Mouse (Mus musculus) macrophage (primary cell): ENCODE measurements around the gene Vps11. TPM values are rescaled to one million over a fixed set of nuclear protein-coding genes. Genes with fewer than 3 reads are reported as not detected.
A peak's percentile ranks its signal among the peaks of the same experiment; 100 is the strongest.
"Not testable (repeated sequence)": the region's sequence is repeated elsewhere in the genome, so short reads cannot be mapped to it uniquely, and the experiment has no call there.

ENCODE experiments used
- H3K27ac ChIP-seq: fragments of 350-480 bp; formaldehyde crosslinking; 2 replicates; pipeline ENCODE4 v1.9.0; 2021
- H3K36me3 ChIP-seq: fragments of 350-480 bp; formaldehyde crosslinking; 2 replicates; pipeline ENCODE4 v1.9.0; 2021; ENCODE audit errors: inconsistent target
- H3K4me3 ChIP-seq: fragments of 350-480 bp; formaldehyde crosslinking; 2 replicates; pipeline ENCODE4 v1.9.0; 2021; ENCODE audit errors: inconsistent target
- H3K79me2 ChIP-seq: fragments of 350-480 bp; formaldehyde crosslinking; 2 replicates; pipeline ENCODE4 v1.9.0; 2021; ENCODE audit errors: inconsistent target
- WGBS: methylation state at CpG from one replicate; pipeline ENCODE4 v1.1.7; 2026; ENCODE audit warnings: inconsistent platforms; ENCODE audit not compliant: missing documents; 5-methylcytosine and 5-hydroxymethylcytosine counted together
- polyA plus RNA-seq: library from polyadenylated mRNA; stranded (reverse); fragments of 250-400 nt; gene quantifications from 3 replicates; pipeline ENCODE4 v1.2.4, GENCODE M21; 2018; ENCODE audit warnings: inconsistent platforms
- total RNA-seq, 78 experiments: library from RNA; depleted of rRNA; stranded (reverse); fragments of 250-400 nt; gene quantifications; 1 replicate in 9 of 78; 2 replicates in 24 of 78; 3 replicates in 43 of 78; 4 replicates in 2 of 78; pipeline ENCODE4 v1.2.4; 2018; ENCODE audit warnings: inconsistent platforms in 56 of 78

The Vps11 gene
- total RNA-seq (2018; cell fraction: chromatin; rRNA removed) = 100 to 1,000 TPM in 10 of 26 experiments, 10 to 100 TPM in 16; 52.3 to 143 (median 90.1) TPM
- 10 to 100 TPM; 30.8 to 61.1 (median 46.9) TPM for total RNA-seq (2018; cell fraction: cytosol; rRNA removed)
- total RNA-seq (2018; cell fraction: nucleus; rRNA removed) = 100 to 1,000 TPM in 3 of 26 experiments, 10 to 100 TPM in 23; 41.2 to 111 (median 66.9) TPM
- polyA plus RNA-seq = 37.9 to 56.3 TPM (median 40.2 TPM) in 3 replicates

DNA sequence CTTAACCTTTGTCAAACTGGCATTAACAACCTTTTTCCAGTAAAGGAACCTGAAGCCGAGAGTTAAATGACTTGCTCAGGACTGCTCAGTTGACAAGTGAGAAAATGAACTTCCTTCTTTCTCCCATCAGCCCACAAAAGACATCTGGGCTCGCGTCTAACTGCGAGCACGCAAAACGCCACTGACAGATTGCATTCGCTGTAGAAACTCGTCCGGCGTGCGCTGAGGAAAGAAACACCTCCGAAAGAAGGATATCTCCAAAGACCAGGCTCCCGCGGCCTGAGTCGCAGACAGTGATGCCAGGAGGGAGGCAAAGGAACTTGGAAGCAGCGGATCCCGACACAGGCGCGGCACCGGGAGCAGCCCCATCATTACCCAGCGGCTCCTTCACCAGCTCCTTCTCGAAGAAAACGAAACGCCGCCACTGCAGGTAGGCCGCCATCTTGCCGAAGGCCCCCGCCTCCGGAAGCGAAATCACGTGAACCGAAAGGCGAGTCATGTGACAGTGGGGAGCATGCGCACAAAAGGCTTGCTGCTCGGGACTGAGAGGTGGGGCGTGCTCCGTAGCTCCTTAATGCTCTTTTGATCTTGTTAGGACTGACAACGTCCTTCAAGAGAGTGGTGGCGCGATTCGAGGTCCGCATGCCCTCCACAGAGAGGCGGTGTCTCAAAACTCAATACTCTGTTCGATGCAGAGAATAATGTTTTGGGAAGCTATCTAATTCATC lies at the start of gene Vps11:
TSS of gene Vps11 (minus strand) at position 481 of the 728 bp plus-strand sequence.
- Histone ChIP-seq H3K4me3 (peak within 1 kb of the TSS; percentile 100), H3K27ac (peak within 1 kb of the TSS; percentile 95), H3K36me3 (peaks cover 30% of the 10 kb centered on the region), H3K79me2 (peaks cover 50% of the 10 kb centered on the region)
- WGBS = under 1% methylated on average over 44 of the region's 44 CpGs

DNA sequence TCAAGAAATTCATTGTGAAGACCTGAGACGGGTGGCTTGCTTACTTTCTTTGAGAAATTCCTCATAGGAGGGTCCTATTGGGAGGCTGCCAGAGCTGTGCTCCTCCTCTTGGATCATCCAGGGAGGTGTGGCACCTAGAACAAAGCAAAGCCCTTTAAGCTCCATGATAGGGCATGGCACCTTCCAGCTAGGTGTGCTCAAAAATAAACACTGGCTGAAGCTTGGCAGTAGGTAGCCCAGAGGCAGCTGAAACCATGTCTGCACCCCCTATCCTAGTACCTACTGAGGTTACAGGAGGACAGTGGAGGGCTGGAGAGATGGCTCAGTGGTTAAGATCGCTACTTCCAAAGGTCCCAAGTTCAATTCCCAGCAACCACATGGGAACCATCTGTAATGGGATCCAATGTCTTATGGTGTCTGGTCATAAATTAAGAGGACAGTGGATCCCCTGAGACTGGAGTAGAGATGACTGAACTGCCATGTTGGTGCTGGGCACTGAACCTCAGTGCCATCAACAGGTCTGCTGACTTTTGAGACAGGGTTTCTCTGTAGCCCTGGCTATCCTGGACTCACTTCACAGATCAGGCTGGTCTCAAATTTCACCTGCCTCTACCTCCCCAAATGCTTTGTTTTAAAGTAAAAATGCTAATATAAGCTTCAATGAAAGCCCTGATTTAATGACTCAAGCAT lies 49.3 kb upstream of the Vps11 start:
- no peak overlapping the region for H3K27ac ChIP-seq
- WGBS = 91% methylated on average over 2 of the region's 2 CpGs
- H3K4me3 ChIP-seq = no peak overlapping the region
- peaks cover 44% of the 10 kb centered on the region for H3K79me2 ChIP-seq
- H3K36me3 ChIP-seq = peaks cover 49% of the 10 kb centered on the region

GRCm38 (mm10) chr9:44408693-44409092 lies 47.2 kb upstream of the Vps11 start:
- Histone ChIP-seq H3K36me3 (peaks cover 58% of the 10 kb centered on the region), H3K4me3 (peak overlapping the region; percentile 86; the same call in 1 of the 2 replicates), H3K79me2 (peaks cover 63% of the 10 kb centered on the region)
- not testable (repeated sequence) for H3K27ac ChIP-seq
- 70% methylated on average over 5 of the region's 9 CpGs for WGBS

DNA sequence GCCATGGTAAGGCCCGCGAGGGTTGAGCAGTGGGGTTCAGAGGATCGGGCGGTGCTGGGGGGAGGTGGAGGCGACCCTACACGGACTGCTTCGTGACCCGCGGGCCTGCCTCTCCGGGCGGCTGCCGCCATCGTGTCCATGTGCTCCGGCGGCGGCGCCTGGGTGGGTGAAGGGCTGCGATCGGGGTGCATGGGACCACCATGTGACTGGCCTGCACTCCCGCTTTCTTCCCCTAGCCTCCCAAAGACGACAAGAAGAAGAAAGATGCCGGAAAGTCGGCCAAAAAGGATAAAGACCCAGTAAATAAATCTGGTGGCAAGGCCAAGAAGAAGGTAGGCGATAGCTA lies 46.3 kb upstream of the Vps11 start:
- Histone ChIP-seq H3K4me3 (peak overlapping the region; percentile 86), H3K27ac (peak overlapping the region; percentile 95), H3K36me3 (peaks cover 57% of the 10 kb centered on the region), H3K79me2 (peaks cover 63% of the 10 kb centered on the region)
- WGBS = 2% methylated on average over 24 of the region's 24 CpGs

- WGBS = under 1% methylated on average over 47 of the region's 51 CpGs
- peak within 1 kb of the TSS; percentile 95 for H3K27ac ChIP-seq
- peak within 1 kb of the TSS; percentile 86 for H3K4me3 ChIP-seq
- peaks cover 57% of the 10 kb centered on the region for H3K36me3 ChIP-seq
- peaks cover 63% of the 10 kb centered on the region for H3K79me2 ChIP-seq
Measured at GRCm38 (mm10) chr9:44406906-44407751, 45.7 kb upstream of the Vps11 start, which contains the start of the genes Rps25 and Trappc4. Gene Rps25 (plus strand): TSS chr9:44407139. Gene Trappc4 (minus strand): TSS chr9:44407600.

GRCm38 (mm10) chr9:44405011-44405410 lies 43.5 kb upstream of the Vps11 start:
- Histone ChIP-seq H3K27ac (no peak overlapping the region), H3K4me3 (no peak overlapping the region), H3K36me3 (peaks cover 59% of the 10 kb centered on the region), H3K79me2 (peaks cover 56% of the 10 kb centered on the region)
- 85% methylated on average over 2 of the region's 3 CpGs for WGBS

- no peak overlapping the region for H3K27ac ChIP-seq
- H3K4me3 ChIP-seq = no peak overlapping the region
- H3K36me3 ChIP-seq = peaks cover 51% of the 10 kb centered on the region
- 92% methylated on average over 4 of the region's 4 CpGs for WGBS
- peaks cover 23% of the 10 kb centered on the region for H3K79me2 ChIP-seq
Measured at GRCm38 (mm10) chr9:44401081-44401480, 39.6 kb upstream of the Vps11 start.

- Histone ChIP-seq H3K79me2 (peaks cover 10% of the 10 kb centered on the region; the same call in 1 of the 2 replicates), H3K36me3 (peaks cover 47% of the 10 kb centered on the region)
- WGBS = 90% methylated on average over 6 of the region's 6 CpGs
Measured at GRCm38 (mm10) chr9:44399795-44400114, 38.3 kb upstream of the Vps11 start.

GRCm38 (mm10) chr9:44399114-44399794 lies 37.8 kb upstream of the Vps11 start:
- WGBS = 95% methylated on average over 13 of the region's 13 CpGs
- peaks cover 42% of the 10 kb centered on the region for H3K36me3 ChIP-seq
- H3K27ac ChIP-seq = no peak overlapping the region

More at GRCm38 (mm10) chr9:44399795-44400114, 38.3 kb upstream of the Vps11 start:
- H3K4me3 ChIP-seq = no peak overlapping the region
- H3K27ac ChIP-seq = no peak overlapping the region

DNA sequence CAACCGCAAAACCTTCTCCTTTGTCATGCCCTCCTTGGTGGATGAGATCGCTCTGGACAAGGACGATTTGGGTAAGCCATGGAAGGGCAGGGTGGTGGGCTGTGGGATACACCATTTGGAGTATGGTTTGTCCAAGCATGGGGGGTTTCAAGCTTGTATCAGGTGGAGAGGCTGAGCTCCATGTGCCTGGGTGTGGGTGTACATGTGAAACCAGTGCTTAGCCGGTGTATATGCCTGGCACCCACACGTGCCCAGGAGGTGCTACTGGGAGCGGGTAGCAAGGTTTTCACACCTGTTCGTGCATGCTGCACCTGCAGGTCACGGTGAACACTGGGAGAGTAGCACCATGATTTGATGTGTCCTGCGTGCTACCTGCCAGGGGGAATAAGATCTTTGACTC lies 37.1 kb upstream of the Vps11 start:
- Histone ChIP-seq H3K79me2 (no peaks in the 10 kb centered on the region; the same call in 1 of the 2 replicates), H3K4me3 (no peak overlapping the region), H3K27ac (peak overlapping the region; percentile 66; the same call in 1 of the 2 replicates), H3K36me3 (peaks cover 35% of the 10 kb centered on the region)
- 96% methylated on average over 9 of the region's 9 CpGs for WGBS

More at GRCm38 (mm10) chr9:44399114-44399794, 37.8 kb upstream of the Vps11 start:
- peaks cover 5% of the 10 kb centered on the region; the same call in 1 of the 2 replicates for H3K79me2 ChIP-seq
- H3K4me3 ChIP-seq = no peak overlapping the region

DNA sequence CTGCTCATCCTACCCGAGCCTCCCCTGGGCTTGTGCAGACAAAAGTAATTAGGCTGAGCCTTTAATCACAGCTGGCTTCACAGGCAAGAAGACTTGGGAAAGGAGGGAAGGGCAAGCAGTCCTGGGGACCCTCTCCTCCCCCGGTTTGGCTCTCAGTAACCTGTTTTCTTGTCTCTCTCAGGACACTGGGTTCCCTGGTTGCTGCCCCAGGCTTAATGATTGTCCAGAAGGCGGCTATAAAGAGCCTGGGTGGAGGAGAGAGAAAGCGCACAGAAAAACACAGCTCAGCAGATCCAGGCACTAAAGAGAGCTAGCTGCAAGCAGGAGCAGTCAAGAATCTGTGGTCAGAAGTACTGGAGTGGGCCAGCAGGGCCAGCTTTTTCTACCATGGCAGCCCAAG lies 36.6 kb upstream of the Vps11 start:
- Histone ChIP-seq H3K36me3 (peaks cover 30% of the 10 kb centered on the region), H3K4me3 (peak overlapping the region; percentile 72), H3K27ac (peak overlapping the region; percentile 66), H3K79me2 (no peaks in the 10 kb centered on the region)
- 63% methylated on average over 4 of the region's 4 CpGs for WGBS

GRCm38 (mm10) chr9:44396684-44397411 lies 35.4 kb upstream of the Vps11 start, which contains the start of gene Slc37a4:
Gene Slc37a4 (plus strand): TSS chr9:44396852.
- peaks cover 19% of the 10 kb centered on the region; the same call in 1 of the 2 replicates for H3K36me3 ChIP-seq
- H3K79me2 ChIP-seq = no peaks in the 10 kb centered on the region
- WGBS = under 1% methylated on average over 43 of the region's 43 CpGs
- H3K27ac ChIP-seq = peak within 1 kb of the TSS; percentile 66
- H3K4me3 ChIP-seq = peak within 1 kb of the TSS; percentile 72

- Histone ChIP-seq H3K27ac (no peak overlapping the region), H3K36me3 (peaks cover 33% of the 10 kb centered on the region; the same call in 1 of the 2 replicates), H3K4me3 (no peak overlapping the region), H3K79me2 (no peaks in the 10 kb centered on the region)
- WGBS = 32% methylated on average over 4 of the region's 4 CpGs
Measured at GRCm38 (mm10) chr9:44391466-44391865, 30.0 kb upstream of the Vps11 start.
